Mouse (Mus musculus) forebrain, embryonic 15.5 days (tissue): ENCODE measurements around the gene Kcna10. TPM values are rescaled to one million over a fixed set of nuclear protein-coding genes. Genes with fewer than 3 reads are reported as not detected.

Experiments
- ATAC-seq: fragments of 200-750 bp; cut with Nextera tagmentation; replicated peaks from 2 replicates; pipeline ENCODE4 v1.8.0; 2017; ENCODE audit warnings: mild to moderate bottlenecking, moderate TSS enrichment, moderate library complexity
- H3K27ac ChIP-seq: fragments of 300-500 bp; sonication (generic); replicated peaks from 2 replicates; pipeline ENCODE4 v1.5.1; 2015; ENCODE audit warnings: mild to moderate bottlenecking, inconsistent platforms
- H3K27me3 ChIP-seq: fragments of 300-500 bp; sonication (generic); 2 replicates; pipeline ENCODE4 v1.6.1; 2015; ENCODE audit warnings: inconsistent platforms
- H3K36me3 ChIP-seq: fragments of 300-500 bp; sonication (generic); 2 replicates; pipeline ENCODE4 v1.6.1; 2015; ENCODE audit warnings: mild to moderate bottlenecking, inconsistent platforms
- H3K4me1 ChIP-seq: fragments of 300-500 bp; sonication (generic); 2 replicates; pipeline ENCODE4 v1.6.1; 2015; ENCODE audit warnings: inconsistent platforms
- H3K4me2 ChIP-seq: fragments of 300-500 bp; sonication (generic); replicated peaks from 2 replicates; pipeline ENCODE4 v1.6.1; 2015; ENCODE audit warnings: mild to moderate bottlenecking, inconsistent platforms
- H3K4me3 ChIP-seq: fragments of 300-500 bp; sonication (generic); 2 replicates; pipeline ENCODE4 v1.5.1; 2015; ENCODE audit warnings: mild to moderate bottlenecking, inconsistent platforms
- H3K9ac ChIP-seq: fragments of 300-500 bp; sonication (generic); replicated peaks from 2 replicates; pipeline ENCODE4 v1.6.1; 2015; ENCODE audit warnings: mild to moderate bottlenecking, inconsistent platforms
- H3K9me3 ChIP-seq: fragments of 300-500 bp; sonication (generic); 2 replicates; pipeline ENCODE4 v1.6.1; 2016; ENCODE audit warnings: inconsistent platforms
- WGBS: fragments of 180-500 bp; shearing (Covaris S2); methylation state at CpG from one replicate; pipeline ENCODE4 v1.1.7; 2015; ENCODE audit warnings: mixed read lengths; 5-methylcytosine and 5-hydroxymethylcytosine counted together
- polyA plus RNA-seq: library from polyadenylated mRNA; unstranded; fragments of >200 nt; fragmentation: Nextera tagmentation; extraction: Ambion mirVana; gene quantifications from 2 replicates; pipeline ENCODE4 v1.2.1, GENCODE M21; 2015

Gene Kcna10
- polyA plus RNA-seq, 1 experiment from 2014 or later: not detected

DNA sequence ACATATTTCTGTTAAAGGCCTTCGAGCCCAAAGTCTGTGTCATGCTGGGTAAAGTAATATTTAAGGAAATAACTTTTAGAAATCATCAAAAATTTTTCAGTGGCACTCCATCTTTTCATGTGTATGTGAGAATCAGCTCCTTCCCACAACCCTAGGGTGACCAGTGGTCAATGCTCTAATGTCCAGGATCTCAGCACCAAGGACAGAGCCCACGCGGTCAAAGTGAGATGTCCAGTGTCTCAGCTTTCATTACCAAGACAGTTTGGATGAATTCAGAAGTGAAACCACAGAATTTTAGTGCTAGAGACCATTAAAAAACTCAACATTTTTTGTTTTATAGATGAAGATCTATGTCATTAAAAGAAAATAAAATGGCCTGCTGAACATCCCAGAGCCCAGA, 10.9 kb upstream of the Kcna10 start:
- H3K36me3 ChIP-seq: no peaks in the 10 kb centered on the region
- H3K9ac ChIP-seq: no peak overlapping the region
- no peaks in the 10 kb centered on the region for H3K9me3 ChIP-seq
- no peak for ATAC-seq
- peaks cover 4% of the 10 kb centered on the region; the same call in 1 of the 2 replicates for H3K4me1 ChIP-seq
- WGBS: 82% methylated on average over 3 of the region's 3 CpGs
- H3K4me3 ChIP-seq: no peak overlapping the region
- no peaks in the 10 kb centered on the region for H3K27me3 ChIP-seq
- H3K27ac ChIP-seq: no peak overlapping the region
- no peak overlapping the region for H3K4me2 ChIP-seq

DNA sequence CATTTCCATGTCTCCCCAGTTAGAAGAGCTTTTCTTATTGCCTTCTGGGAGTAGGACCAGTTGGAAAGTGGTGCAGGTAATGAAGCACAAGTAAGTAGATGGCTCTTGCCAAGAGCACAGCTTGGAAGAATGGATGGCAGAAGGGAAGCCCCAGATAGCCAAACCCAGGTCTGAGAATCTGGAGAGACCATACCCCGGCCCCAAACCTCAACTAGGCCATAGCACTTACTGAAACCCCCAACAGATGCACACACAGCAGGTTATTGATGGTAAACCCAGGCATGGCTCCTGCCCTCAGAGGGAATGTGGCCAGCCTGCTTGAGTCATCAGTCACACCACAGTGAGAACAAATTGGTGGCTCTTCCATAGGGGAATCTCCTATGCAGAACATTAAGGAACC, 10.3 kb upstream of the Kcna10 start:
- H3K4me2 ChIP-seq: no peak overlapping the region
- no peak overlapping the region for H3K4me3 ChIP-seq
- 84% methylated on average over 1 of the region's 1 CpGs for WGBS
- H3K36me3 ChIP-seq: no peaks in the 10 kb centered on the region
- no peaks in the 10 kb centered on the region for H3K27me3 ChIP-seq
- no peak for ATAC-seq
- no peak overlapping the region for H3K27ac ChIP-seq
- H3K9me3 ChIP-seq: no peaks in the 10 kb centered on the region
- no peak overlapping the region for H3K9ac ChIP-seq
- peaks cover 4% of the 10 kb centered on the region; the same call in 1 of the 2 replicates for H3K4me1 ChIP-seq

DNA sequence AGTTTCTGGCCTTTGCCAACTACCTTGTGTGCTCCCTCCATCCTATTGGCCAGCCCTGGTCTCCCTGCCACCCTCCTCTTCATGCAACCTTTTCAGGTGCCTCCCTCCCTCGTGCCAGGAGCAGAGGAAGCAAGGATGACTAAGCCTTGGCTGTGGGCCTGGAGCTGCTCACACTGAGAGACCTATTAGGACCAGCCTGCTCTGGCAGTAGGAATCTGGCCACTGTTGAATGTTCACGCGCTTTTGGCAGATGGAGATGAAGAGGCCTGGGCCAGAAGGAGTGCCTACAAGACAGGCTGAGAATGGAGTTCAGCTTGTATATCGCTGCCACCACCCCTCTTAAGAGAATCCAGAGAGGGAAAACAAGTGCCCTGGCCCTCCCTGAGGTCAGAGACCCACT, 7.4 kb upstream of the Kcna10 start:
- 54% methylated on average over 4 of the region's 4 CpGs for WGBS
- no peaks in the 10 kb centered on the region for H3K27me3 ChIP-seq
- H3K4me1 ChIP-seq: peaks cover 4% of the 10 kb centered on the region; the same call in 1 of the 2 replicates
- no peaks in the 10 kb centered on the region for H3K36me3 ChIP-seq
- H3K4me3 ChIP-seq: no peak overlapping the region
- H3K9ac ChIP-seq: no peak overlapping the region
- H3K9me3 ChIP-seq: no peaks in the 10 kb centered on the region
- H3K27ac ChIP-seq: no peak overlapping the region; the same call in 1 of the 2 replicates
- ATAC-seq: peak; percentile 41; the same call in 1 of the 2 replicates
- no peak overlapping the region for H3K4me2 ChIP-seq

DNA sequence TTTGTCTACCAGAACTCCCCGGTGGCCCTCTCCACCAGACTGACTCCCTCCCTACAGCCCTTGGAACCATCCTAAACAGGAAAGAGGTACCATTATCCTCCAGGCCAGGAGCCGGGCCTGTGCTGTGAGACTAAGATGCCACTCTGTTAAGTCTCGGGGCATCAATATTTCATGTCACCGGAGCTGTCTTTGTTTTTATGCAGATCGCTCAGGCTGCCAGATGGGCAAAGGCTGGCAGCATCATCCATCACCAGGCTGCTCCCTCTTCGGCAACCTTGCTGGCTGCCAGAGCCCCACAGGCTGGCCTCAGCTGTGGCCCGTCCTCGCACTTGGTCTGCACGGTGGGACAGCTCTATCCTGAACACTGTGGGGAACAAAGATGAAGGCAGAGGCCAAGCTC, 6.4 kb upstream of the Kcna10 start:
- no peaks in the 10 kb centered on the region for H3K36me3 ChIP-seq
- no peaks in the 10 kb centered on the region for H3K9me3 ChIP-seq
- peaks cover 4% of the 10 kb centered on the region; the same call in 1 of the 2 replicates for H3K4me1 ChIP-seq
- H3K27me3 ChIP-seq: no peaks in the 10 kb centered on the region
- ATAC-seq: peak; percentile 82
- H3K27ac ChIP-seq: 0 out of 2 replicates have a peak overlapping the region, but pooled peaks have one; percentile 38
- H3K4me2 ChIP-seq: no peak overlapping the region
- WGBS: 52% methylated on average over 9 of the region's 9 CpGs
- H3K9ac ChIP-seq: no peak overlapping the region
- no peak overlapping the region for H3K4me3 ChIP-seq

DNA sequence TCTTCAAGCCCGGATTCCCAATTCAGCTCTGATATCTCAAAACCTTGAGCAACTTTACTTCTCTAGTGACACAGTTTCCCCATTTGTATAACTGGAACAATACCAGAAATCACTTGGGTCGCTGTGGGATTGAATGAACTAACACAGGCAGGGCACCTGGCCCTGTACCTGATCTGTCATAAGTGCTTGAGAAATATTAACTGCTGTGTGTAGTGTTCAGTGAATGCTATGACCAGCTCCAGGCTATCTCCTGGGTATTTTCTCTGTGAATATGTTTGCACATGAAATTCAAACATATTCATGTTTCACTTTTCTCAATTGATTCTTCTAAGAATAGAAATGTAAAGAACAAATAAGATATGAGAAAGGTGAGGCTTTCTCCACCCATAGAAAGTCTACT, 2.0 kb upstream of the Kcna10 start:
- ATAC-seq: no peak
- no peaks in the 10 kb centered on the region for H3K9me3 ChIP-seq
- WGBS: 69% methylated on average over 2 of the region's 2 CpGs

DNA sequence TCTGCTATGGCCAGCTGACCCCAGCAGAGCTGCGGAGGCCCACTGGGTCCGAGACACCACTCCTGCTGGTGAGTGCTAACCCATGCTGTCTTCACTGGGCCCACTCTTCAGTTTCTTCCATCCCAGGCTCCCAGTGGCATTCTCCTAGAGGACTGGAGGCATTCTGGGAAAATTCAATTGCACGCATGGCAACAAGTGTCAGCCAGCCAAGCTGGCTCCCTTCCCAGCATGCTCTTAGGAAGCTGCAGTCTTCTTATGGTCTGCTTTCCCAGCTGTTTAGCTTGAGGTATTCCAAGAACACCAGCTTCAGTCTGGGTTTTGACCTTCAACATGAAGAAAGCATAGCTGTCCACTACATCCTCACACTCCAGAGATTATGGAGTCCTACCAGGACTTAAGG, 322 bp downstream of the Kcna10 start:
- Histone ChIP-seq H3K4me3 (no peak overlapping the region), H3K27me3 (no peaks in the 10 kb centered on the region), H3K36me3 (no peaks in the 10 kb centered on the region), H3K27ac (no peak overlapping the region), H3K4me2 (no peak overlapping the region), H3K4me1 (no peaks in the 10 kb centered on the region), H3K9me3 (no peaks in the 10 kb centered on the region), H3K9ac (no peak overlapping the region)
- 80% methylated on average over 3 of the region's 3 CpGs for WGBS
- no peak for ATAC-seq

More for the DNA sequence above, 2.0 kb upstream of the Kcna10 start:
- Histone ChIP-seq H3K4me1 (peaks cover 4% of the 10 kb centered on the region; the same call in 1 of the 2 replicates), H3K9ac (no peak overlapping the region), H3K27ac (no peak overlapping the region), H3K4me2 (no peak overlapping the region), H3K36me3 (no peaks in the 10 kb centered on the region), H3K4me3 (no peak overlapping the region), H3K27me3 (no peaks in the 10 kb centered on the region)

DNA sequence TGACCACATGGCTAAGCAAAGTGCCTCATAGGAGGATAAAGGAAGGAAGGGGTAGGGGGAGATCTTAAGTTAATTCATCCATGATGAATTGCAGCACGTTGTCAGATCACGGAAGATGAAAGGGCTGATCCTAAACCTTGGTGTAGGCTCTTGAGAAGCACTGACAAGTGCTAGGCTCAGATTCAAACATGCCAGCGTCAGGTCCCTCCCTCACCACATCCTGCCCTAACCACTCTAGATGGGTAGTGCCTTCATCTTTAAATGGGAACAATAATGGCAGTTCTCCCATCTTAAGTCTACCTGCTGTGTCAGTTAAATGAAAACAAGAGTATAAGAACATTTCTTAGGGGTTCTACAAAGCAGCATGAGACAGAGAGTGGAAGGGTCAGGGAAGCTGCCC, 2.7 kb downstream of the Kcna10 start:
- H3K4me3 ChIP-seq: no peak overlapping the region
- H3K9ac ChIP-seq: no peak overlapping the region
- no peaks in the 10 kb centered on the region for H3K27me3 ChIP-seq
- no peaks in the 10 kb centered on the region for H3K9me3 ChIP-seq
- WGBS: 65% methylated on average over 3 of the region's 3 CpGs
- 0 out of 2 replicates have a peak, but pooled peaks cover 3% of the 10 kb centered on the region for H3K4me1 ChIP-seq
- ATAC-seq: no peak
- no peaks in the 10 kb centered on the region for H3K36me3 ChIP-seq
- no peak overlapping the region for H3K4me2 ChIP-seq
- H3K27ac ChIP-seq: no peak overlapping the region

DNA sequence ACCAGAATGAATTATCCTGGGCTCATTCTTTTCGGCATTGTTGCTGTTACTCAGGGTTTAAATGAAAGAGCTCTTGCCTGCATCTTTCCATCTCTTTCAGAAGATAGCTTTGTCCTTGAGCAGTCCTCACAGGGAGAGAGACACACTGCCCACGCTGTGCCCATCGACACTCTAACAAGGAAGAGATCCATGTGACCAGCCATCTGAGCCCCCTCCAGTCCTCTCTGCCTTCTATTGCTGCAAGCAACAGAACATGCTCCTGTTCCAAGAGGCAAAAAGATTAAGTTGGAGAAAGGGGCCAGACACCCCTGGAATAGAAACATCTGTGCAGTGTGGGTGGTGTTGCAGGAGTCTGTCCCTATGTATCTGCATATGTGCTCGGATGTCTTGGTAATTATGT, 4.2 kb downstream of the Kcna10 start:
- Histone ChIP-seq H3K4me3 (no peak overlapping the region), H3K4me1 (0 out of 2 replicates have a peak, but pooled peaks cover 3% of the 10 kb centered on the region), H3K9me3 (no peaks in the 10 kb centered on the region), H3K27ac (no peak overlapping the region), H3K36me3 (no peaks in the 10 kb centered on the region), H3K27me3 (no peaks in the 10 kb centered on the region), H3K9ac (no peak overlapping the region), H3K4me2 (no peak overlapping the region)
- ATAC-seq: no peak
- 80% methylated on average over 4 of the region's 4 CpGs for WGBS

DNA sequence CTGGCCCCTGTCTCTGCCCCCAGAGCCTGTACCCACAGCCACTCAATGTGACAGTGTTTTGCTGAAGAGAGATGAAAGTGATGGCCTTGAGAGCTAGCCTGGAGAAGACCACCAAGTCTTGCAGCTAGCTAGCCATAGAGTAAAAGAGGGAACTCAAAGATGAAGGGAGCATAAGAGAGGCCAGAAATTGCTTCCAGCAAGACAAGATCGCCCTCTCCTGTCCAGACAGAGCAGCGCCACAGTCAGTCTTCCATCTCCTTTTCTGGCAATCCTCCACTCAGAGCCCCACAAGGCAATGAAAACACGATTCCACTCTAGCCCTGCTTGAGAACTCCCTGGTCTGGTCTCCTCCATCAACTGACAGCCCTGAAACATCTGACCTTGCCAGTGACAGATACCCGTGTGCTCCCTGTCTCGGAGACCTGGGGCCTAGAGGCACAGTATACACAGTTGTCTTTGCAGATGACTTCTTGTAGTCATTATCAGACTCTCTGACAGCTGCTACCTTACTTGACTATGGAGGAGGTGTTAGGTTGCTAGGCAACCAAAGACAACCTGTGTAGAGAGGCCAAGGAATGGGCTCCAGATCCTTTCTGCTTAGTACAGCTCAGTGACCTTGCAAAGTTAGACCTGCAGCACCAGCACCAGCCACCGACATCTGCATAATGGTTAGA, 5.5 kb downstream of the Kcna10 start:
- peak; percentile 81 for ATAC-seq
- Histone ChIP-seq H3K4me3 (no peak overlapping the region), H3K36me3 (no peaks in the 10 kb centered on the region), H3K9me3 (no peaks in the 10 kb centered on the region), H3K4me2 (no peak overlapping the region), H3K4me1 (0 out of 2 replicates have a peak, but pooled peaks cover 3% of the 10 kb centered on the region), H3K27me3 (no peaks in the 10 kb centered on the region), H3K27ac (no peak overlapping the region), H3K9ac (no peak overlapping the region)
- 40% methylated on average over 6 of the region's 6 CpGs for WGBS

DNA sequence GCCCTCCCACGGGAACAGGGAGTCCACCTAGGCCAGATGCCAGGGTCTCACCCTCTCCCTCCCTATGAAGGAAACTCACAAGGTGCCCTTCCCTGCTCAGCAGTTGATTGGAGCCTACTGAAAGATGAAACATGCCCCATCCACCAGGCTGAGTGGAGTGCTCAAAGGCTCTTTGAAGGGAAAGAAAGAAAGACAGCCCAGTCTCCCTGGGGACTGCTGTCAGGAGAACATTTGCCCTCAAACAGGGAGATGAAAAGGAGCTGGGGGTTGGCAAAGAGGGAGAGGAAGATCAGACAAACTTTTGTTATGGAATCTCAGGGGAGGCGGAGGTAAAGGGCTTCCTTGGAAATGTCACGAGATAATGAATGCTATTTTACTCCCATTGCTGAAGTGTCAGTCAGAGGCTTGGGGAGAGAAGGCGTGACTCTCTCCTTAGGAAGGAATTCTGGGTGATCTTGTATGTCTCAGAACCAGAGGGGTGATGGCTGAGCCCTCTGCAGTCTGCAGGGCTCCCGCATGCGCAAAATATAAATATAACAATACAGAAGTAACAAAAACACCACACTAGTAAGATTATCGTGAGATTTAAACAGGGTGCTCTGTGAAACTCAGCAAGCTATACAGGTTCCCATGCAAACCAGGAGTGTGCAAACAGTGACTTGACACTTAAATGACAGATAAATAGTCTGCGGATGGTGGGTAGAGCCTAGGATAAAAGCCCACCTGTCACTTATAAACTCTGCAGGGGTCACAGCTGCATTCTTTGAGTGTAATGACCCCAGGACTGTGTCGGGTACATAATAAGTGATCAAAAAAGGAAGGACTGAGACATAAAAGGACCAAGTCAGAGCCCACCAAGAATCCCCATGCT, 18.7 kb downstream of the Kcna10 start:
- Histone ChIP-seq H3K9ac (no peak overlapping the region), H3K4me1 (no peaks in the 10 kb centered on the region), H3K27ac (no peak overlapping the region), H3K27me3 (no peaks in the 10 kb centered on the region), H3K4me2 (no peak overlapping the region), H3K4me3 (no peak overlapping the region), H3K9me3 (no peaks in the 10 kb centered on the region), H3K36me3 (no peaks in the 10 kb centered on the region)
- peak; percentile 59 for ATAC-seq
- WGBS: 35% methylated on average over 9 of the region's 9 CpGs

DNA sequence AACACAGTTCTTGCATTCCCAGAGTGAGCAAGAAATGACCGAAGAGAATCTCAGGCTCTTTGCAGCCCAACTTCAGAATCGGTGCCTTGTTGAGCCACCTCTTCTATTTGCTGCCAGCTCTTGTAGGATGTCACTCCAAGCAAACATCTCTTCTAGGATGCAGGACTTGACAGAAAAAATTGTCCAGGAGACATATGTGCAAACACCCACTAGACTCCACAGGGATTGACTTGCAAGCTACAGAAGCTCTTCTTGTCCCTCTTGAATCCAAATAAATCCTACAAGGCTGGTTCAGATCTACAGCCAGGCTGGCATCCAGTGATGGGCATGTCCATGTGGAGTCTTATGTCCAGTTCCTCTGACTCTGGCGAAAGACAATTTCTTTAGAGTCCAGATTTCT, 21.6 kb downstream of the Kcna10 start:
- no peak overlapping the region for H3K27ac ChIP-seq
- no peaks in the 10 kb centered on the region for H3K4me1 ChIP-seq
- no peaks in the 10 kb centered on the region for H3K36me3 ChIP-seq
- no peak overlapping the region for H3K4me3 ChIP-seq
- no peak overlapping the region for H3K4me2 ChIP-seq
- no peaks in the 10 kb centered on the region for H3K27me3 ChIP-seq
- no peak overlapping the region for H3K9ac ChIP-seq
- no peaks in the 10 kb centered on the region for H3K9me3 ChIP-seq
- 95% methylated on average over 3 of the region's 3 CpGs for WGBS
- no peak for ATAC-seq

DNA sequence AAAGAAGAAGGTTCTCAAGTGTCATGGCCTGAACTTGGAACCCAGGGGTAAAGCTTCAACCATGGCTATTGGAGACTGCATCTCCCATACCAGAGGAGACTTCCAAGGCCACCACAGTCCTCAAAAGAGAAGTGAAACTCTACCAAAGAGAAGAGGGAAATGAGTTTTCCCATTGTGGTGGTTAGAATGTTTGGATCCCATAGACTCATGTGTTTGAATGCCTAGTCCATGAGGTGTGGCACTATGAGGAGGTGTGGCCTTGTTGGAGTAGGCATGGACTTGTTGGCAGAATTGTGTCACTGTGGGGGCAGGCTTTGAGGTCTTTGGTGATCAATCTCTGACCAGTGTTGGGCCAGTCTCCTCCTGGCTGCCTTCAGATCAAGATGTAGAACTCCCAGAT, 22.3 kb downstream of the Kcna10 start:
- Histone ChIP-seq H3K27me3 (no peaks in the 10 kb centered on the region), H3K9ac (no peak overlapping the region), H3K4me3 (no peak overlapping the region), H3K27ac (no peak overlapping the region), H3K4me1 (no peaks in the 10 kb centered on the region), H3K36me3 (no peaks in the 10 kb centered on the region), H3K4me2 (no peak overlapping the region), H3K9me3 (no peaks in the 10 kb centered on the region)
- ATAC-seq: no peak
